Comparison of ENCODE assay signal across 10 mouse cellular contexts in the genomic region with DNA sequence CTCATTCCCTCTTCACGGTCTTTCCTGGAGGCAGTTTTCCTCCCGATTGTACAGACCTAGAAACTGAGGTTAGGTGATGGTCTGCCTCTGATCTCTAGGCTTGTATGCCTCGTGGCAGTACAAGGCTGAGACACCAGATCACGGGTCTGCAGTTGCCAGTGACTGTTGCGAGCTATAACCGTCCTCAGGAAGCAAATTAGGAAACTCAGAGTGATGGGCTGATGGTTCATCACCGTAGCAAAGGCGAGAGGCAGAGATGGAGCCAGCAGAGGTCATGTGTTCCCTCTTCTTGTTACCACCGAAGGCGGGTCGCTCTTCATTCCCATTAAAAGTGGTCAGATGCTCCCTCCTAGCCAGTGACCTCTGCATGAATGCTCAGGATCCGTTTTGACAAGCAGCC. TPM values are rescaled to one million over a fixed set of nuclear protein-coding genes. Genes with fewer than 3 reads are reported as not detected.
DNase-seq lines count a peak whose midpoint lies in the region; ATAC-seq and TF ChIP-seq lines count a peak whose summit lies in the region.
"Had no signal": no experiment of that assay in that cellular context is flagged by ENCODE, and none has a peak within 500 bp of the region (broad histone marks: within the 10 kb centered on the region; RNA-seq: fewer than 3 reads in every experiment).

No protein-coding gene starts in this region.

- H3K9ac ChIP-seq in forebrain, embryonic 15.5 days (replicated peaks), result no peak overlapping the region
- H3K9ac ChIP-seq in forebrain, embryonic 12.5 days, result no peak overlapping the region
- no peak overlapping the region for H3K9ac ChIP-seq in intestine, postnatal 0 days (ENCODE audit: low read depth, low read length)
- no peak overlapping the region for H3K9ac ChIP-seq in intestine, embryonic 15.5 days
- H3K9ac ChIP-seq in liver, embryonic 15.5 days, result no peak overlapping the region

- peak; percentile 86 for DNase-seq in 416B (ENCODE audit: low read depth)
- no peak for DNase-seq in adrenal gland, postnatal 4 days (ENCODE audit: low spot score in 2 of 2)
- DNase-seq: gastrocnemius, adult 2 months; kidney, adult 18-20 months had no signal

- H3K36me3 ChIP-seq in forebrain, embryonic 15.5 days, result no peaks in the 10 kb centered on the region
- H3K36me3 ChIP-seq in forebrain, embryonic 12.5 days (replicated peaks), result no peaks in the 10 kb centered on the region; the same call in 1 of the 2 replicates
- no peaks in the 10 kb centered on the region for H3K36me3 ChIP-seq in intestine, postnatal 0 days (ENCODE audit: control insufficient read depth, insufficient read depth)
- no peaks in the 10 kb centered on the region for H3K36me3 ChIP-seq in intestine, embryonic 15.5 days
- no peaks in the 10 kb centered on the region for H3K36me3 ChIP-seq in liver, embryonic 15.5 days (replicated peaks)

- H3K4me1 ChIP-seq in forebrain, embryonic 15.5 days, result peaks cover 34% of the 10 kb centered on the region
- H3K4me1 ChIP-seq in forebrain, embryonic 12.5 days, result peaks cover 53% of the 10 kb centered on the region
- H3K4me1 ChIP-seq in intestine, postnatal 0 days (replicated peaks; ENCODE audit: control insufficient read depth, insufficient read depth, low read length), result peaks cover 21% of the 10 kb centered on the region
- peaks cover 48% of the 10 kb centered on the region for H3K4me1 ChIP-seq in intestine, embryonic 15.5 days (replicated peaks)
- peaks cover 73% of the 10 kb centered on the region for H3K4me1 ChIP-seq in liver, embryonic 15.5 days (replicated peaks)

- ATAC-seq in forebrain, embryonic 15.5 days (replicated peaks), result 0 out of 2 replicates have a peak, but pooled peaks have one; percentile 30
- ATAC-seq in forebrain, embryonic 12.5 days (ENCODE audit: low FRiP score), result no peak
- ATAC-seq in intestine, postnatal 0 days, result no peak
- no peak for ATAC-seq in intestine, embryonic 15.5 days
- ATAC-seq in liver, embryonic 15.5 days (ENCODE audit: insufficient read depth), result peak; percentile 34; the same call in 1 of the 2 replicates
- no peak for ATAC-seq in erythroblast, adult 5-6 weeks (replicated peaks; ENCODE audit: low FRiP score, poor library complexity, severe bottlenecking)

- no peak overlapping the region for H3K4me2 ChIP-seq in forebrain, embryonic 15.5 days (replicated peaks)
- no peak overlapping the region for H3K4me2 ChIP-seq in forebrain, embryonic 12.5 days
- H3K4me2 ChIP-seq in intestine, postnatal 0 days (replicated peaks; ENCODE audit: low read depth), result no peak overlapping the region
- H3K4me2 ChIP-seq in intestine, embryonic 15.5 days (replicated peaks), result no peak overlapping the region
- no peak overlapping the region for H3K4me2 ChIP-seq in liver, embryonic 15.5 days

- no peaks in the 10 kb centered on the region for H3K27me3 ChIP-seq in forebrain, embryonic 15.5 days
- H3K27me3 ChIP-seq in forebrain, embryonic 12.5 days, result no peaks in the 10 kb centered on the region
- no peaks in the 10 kb centered on the region for H3K27me3 ChIP-seq in intestine, postnatal 0 days (replicated peaks; ENCODE audit: control insufficient read depth, insufficient read depth, low read length)
- H3K27me3 ChIP-seq in intestine, embryonic 15.5 days (replicated peaks), result no peaks in the 10 kb centered on the region
- no peaks in the 10 kb centered on the region for H3K27me3 ChIP-seq in liver, embryonic 15.5 days

- H3K4me3 ChIP-seq in forebrain, embryonic 15.5 days, result no peak overlapping the region
- no peak overlapping the region for H3K4me3 ChIP-seq in forebrain, embryonic 12.5 days (replicated peaks)
- no peak overlapping the region for H3K4me3 ChIP-seq in intestine, postnatal 0 days (ENCODE audit: low read depth, low read length)
- no peak overlapping the region for H3K4me3 ChIP-seq in intestine, embryonic 15.5 days (replicated peaks)
- H3K4me3 ChIP-seq in liver, embryonic 15.5 days (replicated peaks), result no peak overlapping the region
- H3K4me3 ChIP-seq: gastrocnemius, adult 2 months had no signal

- H3K9me3 ChIP-seq in forebrain, embryonic 15.5 days, result no peaks in the 10 kb centered on the region
- H3K9me3 ChIP-seq in forebrain, embryonic 12.5 days, result no peaks in the 10 kb centered on the region
- no peaks in the 10 kb centered on the region for H3K9me3 ChIP-seq in intestine, postnatal 0 days (ENCODE audit: control insufficient read depth)
- H3K9me3 ChIP-seq in intestine, embryonic 15.5 days, result no peaks in the 10 kb centered on the region
- H3K9me3 ChIP-seq in liver, embryonic 15.5 days (replicated peaks), result no peaks in the 10 kb centered on the region

- 67% methylated on average over 12 of the region's 12 CpGs for WGBS in forebrain, embryonic 15.5 days
- WGBS in forebrain, embryonic 12.5 days, result 68% methylated on average over 12 of the region's 12 CpGs
- WGBS in intestine, postnatal 0 days, result 57% methylated on average over 12 of the region's 12 CpGs
- WGBS in intestine, embryonic 15.5 days, result 40% methylated on average over 12 of the region's 12 CpGs
- 30% methylated on average over 12 of the region's 12 CpGs for WGBS in liver, embryonic 15.5 days (ENCODE audit: insufficient replicate concordance)

- no peak overlapping the region for H3K27ac ChIP-seq in forebrain, embryonic 15.5 days (replicated peaks)
- no peak overlapping the region for H3K27ac ChIP-seq in forebrain, embryonic 12.5 days
- no peak overlapping the region for H3K27ac ChIP-seq in intestine, postnatal 0 days (ENCODE audit: low read depth, low read length)
- H3K27ac ChIP-seq in intestine, embryonic 15.5 days, result no peak overlapping the region
- no peak overlapping the region for H3K27ac ChIP-seq in liver, embryonic 15.5 days (replicated peaks)
- H3K27ac ChIP-seq: gastrocnemius, adult 2 months had no signal

- 0 out of 2 replicates have a peak, but pooled peaks have one; percentile 18 for TF ChIP-seq CTCF in intestine, postnatal 0 days (IDR thresholded peaks at IDR 0.05; ENCODE audit: low read depth)

RNA-seq across cellular contexts. Expression of gene Etv6, which starts 6.4 kb away (rescaled TPM):
- 5.5 and 6.8 TPM in 2 replicates for polyA plus RNA-seq in forebrain, embryonic 15.5 days (2015; fragmentation: Nextera tagmentation; extraction: Ambion mirVana)
- polyA plus RNA-seq in forebrain, embryonic 12.5 days (2016; fragmentation: Nextera tagmentation; extraction: Ambion mirVana), result 15.0 and 16.1 TPM in 2 replicates
- 7.8 and 9.4 TPM in 2 replicates for polyA plus RNA-seq in intestine, postnatal 0 days (2015; fragmentation: Nextera tagmentation; extraction: Ambion mirVana)
- polyA plus RNA-seq in intestine, embryonic 15.5 days (2015; fragmentation: Nextera tagmentation; extraction: Ambion mirVana), result 12.5 and 12.9 TPM in 2 replicates
- polyA plus RNA-seq in liver, embryonic 15.5 days (2015; fragmentation: Nextera tagmentation; extraction: Ambion mirVana), result 3.0 and 3.8 TPM in 2 replicates
- total RNA-seq in erythroblast, adult 5-6 weeks (2015; ENCODE audit: low replicate concordance), result 16.7 and 18.6 TPM in 2 replicates
- total RNA-seq in erythroblast, adult 5-6 weeks (2017; ENCODE audit: low replicate concordance), result 7.4 and 11.1 TPM in 2 replicates
- total RNA-seq in adrenal gland, postnatal 4 days (2021), result 10 to 100 TPM; 47.8 TPM

Comparison
In these comparisons a context has a peak if more than half of its experiments do, and no peak if none do; other contexts are left out.
1. ATAC-seq: peak in forebrain, embryonic 15.5 days (single experiment) and liver, embryonic 15.5 days (single experiment); none in forebrain, embryonic 12.5 days (single experiment), intestine, postnatal 0 days (single experiment), intestine, embryonic 15.5 days (single experiment) and erythroblast, adult 5-6 weeks (single experiment).